In the genomic region with DNA sequence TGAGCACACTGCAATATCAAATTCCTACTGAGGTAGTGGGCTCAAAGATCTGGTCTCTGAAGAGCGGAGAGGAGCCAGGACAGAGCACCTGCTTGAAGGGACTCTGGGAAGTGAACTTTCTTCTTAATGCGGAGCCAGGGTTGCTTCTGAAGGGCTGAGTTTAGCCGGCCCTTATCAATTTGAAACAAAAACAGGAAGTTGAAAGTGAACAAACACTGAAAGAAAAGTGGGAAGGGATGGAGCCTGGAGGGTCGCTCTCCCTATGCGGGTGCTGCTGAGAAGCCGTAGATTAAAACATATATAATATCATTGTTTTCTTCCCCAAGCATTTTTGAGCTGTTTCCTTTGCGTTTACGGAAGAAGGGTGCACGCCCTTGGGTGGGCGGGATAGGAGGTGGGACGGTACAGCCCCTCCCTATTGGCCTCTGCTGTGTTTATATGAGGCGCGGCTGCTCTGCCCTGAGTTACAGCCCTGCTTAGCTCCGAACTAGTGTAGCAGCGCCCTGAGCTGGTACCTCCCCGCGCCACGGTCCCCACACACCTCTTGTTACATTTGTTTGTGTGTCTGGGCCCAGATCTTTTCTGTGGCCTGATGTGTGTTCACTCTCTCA, we compare ENCODE assay signal across 7 mouse cellular contexts. TPM values are rescaled to one million over a fixed set of nuclear protein-coding genes. Genes with fewer than 3 reads are reported as not detected.
A peak's percentile ranks its signal among the peaks of the same experiment; 100 is the strongest.
DNase-seq lines count a peak whose midpoint lies in the region; ATAC-seq and TF ChIP-seq lines count a peak whose summit lies in the region.

A gene (plus strand): TSS at position 414 of the 611 bp plus-strand sequence.

- ATAC-seq in erythroblast, adult 5-6 weeks (replicated peaks; ENCODE audit: low FRiP score, poor library complexity, severe bottlenecking) = peak; percentile 98
- peak; percentile 97 for ATAC-seq in heart, embryonic 16.5 days (replicated peaks; ENCODE audit: extremely low read depth, insufficient read depth, low FRiP score)
- ATAC-seq in megakaryocyte, adult 5-6 weeks (ENCODE audit: poor library complexity, severe bottlenecking) = peak; percentile 88

- WGBS in heart, embryonic 16.5 days = 3% methylated on average over 18 of the region's 18 CpGs
- under 1% methylated on average over 18 of the region's 18 CpGs for WGBS in small intestine, adult 2 months

- peak; percentile 96 for TF ChIP-seq POLR2A in small intestine, adult 2 months (IDR thresholded peaks at IDR 0.05; ENCODE audit: low read depth, low read length)

- H3K4me2 ChIP-seq in heart, embryonic 16.5 days (ENCODE audit: low read depth, low read length) = peak within 1 kb of the TSS; percentile 77

- peak within 1 kb of the TSS; percentile 77 for H3K9ac ChIP-seq in heart, embryonic 16.5 days (ENCODE audit: low read length)

- no peaks in the 10 kb centered on the region for H3K27me3 ChIP-seq in heart, embryonic 16.5 days (ENCODE audit: control insufficient read depth, insufficient read depth, low read length)
- H3K27me3 ChIP-seq in small intestine, adult 2 months (ENCODE audit: control insufficient read depth, insufficient read depth, low read length) = no peaks in the 10 kb centered on the region

- 0 out of 2 replicates have a peak, but pooled peaks have one; percentile 0 for TF ChIP-seq CTCF in small intestine, adult 2 months (IDR thresholded peaks at IDR 0.05; ENCODE audit: extremely low read depth, insufficient read length, insufficient replicate concordance, low read depth, low read length)

- no peaks in the 10 kb centered on the region for H3K36me3 ChIP-seq in heart, embryonic 16.5 days (ENCODE audit: control insufficient read depth, insufficient read depth)
- H3K36me3 ChIP-seq in small intestine, adult 2 months (ENCODE audit: control insufficient read depth, insufficient read depth, low read length) = peaks cover 3% of the 10 kb centered on the region; the same call in 1 of the 2 replicates

- peak within 1 kb of the TSS; percentile 69 for H3K4me3 ChIP-seq in heart, embryonic 16.5 days (ENCODE audit: low read length)
- peak within 1 kb of the TSS; percentile 58 for H3K4me3 ChIP-seq in small intestine, adult 2 months (ENCODE audit: low read depth, low read length)

- peaks cover 4% of the 10 kb centered on the region; the same call in 1 of the 2 replicates for H3K4me1 ChIP-seq in heart, embryonic 16.5 days (ENCODE audit: control insufficient read depth, insufficient read depth, low read length)
- H3K4me1 ChIP-seq in small intestine, adult 2 months (ENCODE audit: control insufficient read depth, insufficient read depth, insufficient read length, low read length) = peaks cover 20% of the 10 kb centered on the region; the same call in 1 of the 2 replicates

- no peaks in the 10 kb centered on the region for H3K9me3 ChIP-seq in heart, embryonic 16.5 days (replicated peaks; ENCODE audit: control insufficient read depth, low read length)

- DNase-seq in adrenal gland, adult 8-10 months = peak; percentile 64
- DNase-seq in kidney, postnatal 14 days = peak; percentile 82
- no peak for DNase-seq in frontal cortex, postnatal 14 days (ENCODE audit: low spot score in 2 of 2)

- H3K27ac ChIP-seq in heart, embryonic 16.5 days (ENCODE audit: low read length) = peak within 1 kb of the TSS; percentile 53
- H3K27ac ChIP-seq in small intestine, adult 2 months (ENCODE audit: insufficient read depth, low read depth, low read length) = peak within 1 kb of the TSS; percentile 84

RNA-seq across cellular contexts. Expression of the gene that starts here (rescaled TPM):
- total RNA-seq in adrenal gland, adult 8-10 months (2022) = 10 to 100 TPM; 16.9 to 19.1 (median 17.8) TPM
- total RNA-seq in erythroblast, adult 5-6 weeks (2015; ENCODE audit: low replicate concordance) = 13.6 and 21.3 TPM in 2 replicates
- total RNA-seq in erythroblast, adult 5-6 weeks (2017; ENCODE audit: low replicate concordance) = 4.2 and 5.0 TPM in 2 replicates
- 4.5 and 5.9 TPM in 2 replicates for polyA plus RNA-seq in heart, embryonic 16.5 days (2015; fragmentation: Nextera tagmentation; extraction: Ambion mirVana)
- total RNA-seq in megakaryocyte, adult 5-6 weeks (2015) = 19.5 and 31.4 TPM in 2 replicates
- 10.7 and 12.1 TPM in 2 replicates for total RNA-seq in megakaryocyte, adult 5-6 weeks (2017)
- 11.3 and 84.1 TPM in 2 replicates for polyA plus RNA-seq in small intestine, adult 2 months (2012; rRNA removed)

Comparison
In these comparisons a context has a peak if more than half of its experiments do, and no peak if none do; other contexts are left out.
1. DNase-seq: peak in adrenal gland, adult 8-10 months (single experiment) and kidney, postnatal 14 days (single experiment); none in frontal cortex, postnatal 14 days (0 of 2).
2. Peak in every context shown above with its lines, with median percentiles within 50 percentile points of each other: ATAC-seq.